Mouse (Mus musculus): ENCODE data around the gene Fam32a. TPM values are rescaled to one million over a fixed set of nuclear protein-coding genes. Genes with fewer than 3 reads are reported as not detected.

Gene Fam32a
- total RNA-seq (2022), result 10 to 100 TPM; 57.8 to 69.3 (median 65.2) TPM

DNA sequence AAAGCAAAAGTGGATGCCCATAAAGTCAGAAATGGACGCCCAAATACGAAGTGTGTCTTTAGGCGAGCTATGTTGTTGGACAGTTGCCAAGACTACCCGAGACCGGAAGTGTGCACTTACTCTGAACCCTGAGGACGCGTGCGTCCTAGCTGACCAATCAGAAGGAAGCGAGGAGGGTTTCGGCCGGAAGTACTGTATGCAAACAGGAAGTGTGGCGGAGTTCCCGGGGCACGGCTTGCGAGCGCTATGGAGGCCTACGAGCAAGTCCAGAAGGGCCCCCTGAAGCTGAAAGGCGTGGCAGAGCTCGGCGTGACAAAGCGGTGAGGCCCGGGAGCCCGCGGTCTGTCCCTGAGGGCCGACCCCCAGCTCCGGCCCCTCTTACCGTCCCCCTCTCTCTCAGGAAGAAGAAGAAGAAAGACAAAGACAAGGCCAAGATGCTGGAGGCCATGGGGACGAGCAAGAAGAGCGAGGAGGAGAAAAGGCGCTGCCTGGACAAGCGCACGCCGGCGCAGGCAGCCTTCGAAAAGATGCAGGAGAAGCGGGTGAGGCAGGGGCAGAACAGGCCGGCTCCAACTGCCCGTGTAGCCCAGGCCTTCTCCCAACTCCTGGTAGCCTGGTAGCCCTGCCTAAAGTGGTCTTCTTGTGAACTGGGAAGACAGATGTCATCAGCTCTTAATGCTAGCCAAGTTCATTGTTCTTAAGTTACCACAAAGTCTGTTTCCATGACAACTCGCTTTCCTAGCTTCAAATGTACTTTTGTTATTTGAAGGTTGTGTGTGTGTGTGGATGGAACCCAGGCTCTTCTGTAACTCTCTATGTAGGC lies at the start of gene Fam32a:
Gene Fam32a, plus strand, starts transcription at position 190 of the 823 bp plus-strand sequence.
- peak; percentile 87 for DNase-seq

DNA sequence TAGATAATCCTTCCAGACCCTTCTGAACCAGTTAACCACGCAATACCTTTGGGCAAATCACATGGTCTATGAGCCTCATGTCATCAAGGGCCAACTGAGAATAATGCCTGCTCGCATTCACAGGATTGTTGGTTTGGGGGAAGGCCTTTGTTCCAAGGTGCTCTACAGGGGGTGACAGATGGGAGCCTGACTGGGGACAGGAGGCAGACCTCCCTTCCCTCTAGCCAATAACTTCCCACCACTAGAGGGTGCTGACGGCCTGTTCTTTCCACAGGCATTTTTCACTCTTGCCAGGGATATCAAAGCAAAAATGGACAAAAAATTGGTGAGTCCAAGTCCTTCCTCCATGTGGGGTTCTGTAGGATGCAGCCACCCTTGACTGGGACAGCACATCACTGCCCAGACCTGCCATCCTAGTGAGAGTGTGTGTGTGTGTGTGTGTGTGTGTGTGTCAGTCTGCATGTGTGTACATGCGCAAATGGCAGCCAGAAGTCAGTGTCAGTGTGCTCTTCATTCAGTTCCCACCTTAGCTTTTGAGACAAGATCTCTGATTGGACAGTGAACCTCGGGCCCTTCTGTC lies 42.1 kb upstream of the Fam32a start:
- DNase-seq, result peak; percentile 51

DNA sequence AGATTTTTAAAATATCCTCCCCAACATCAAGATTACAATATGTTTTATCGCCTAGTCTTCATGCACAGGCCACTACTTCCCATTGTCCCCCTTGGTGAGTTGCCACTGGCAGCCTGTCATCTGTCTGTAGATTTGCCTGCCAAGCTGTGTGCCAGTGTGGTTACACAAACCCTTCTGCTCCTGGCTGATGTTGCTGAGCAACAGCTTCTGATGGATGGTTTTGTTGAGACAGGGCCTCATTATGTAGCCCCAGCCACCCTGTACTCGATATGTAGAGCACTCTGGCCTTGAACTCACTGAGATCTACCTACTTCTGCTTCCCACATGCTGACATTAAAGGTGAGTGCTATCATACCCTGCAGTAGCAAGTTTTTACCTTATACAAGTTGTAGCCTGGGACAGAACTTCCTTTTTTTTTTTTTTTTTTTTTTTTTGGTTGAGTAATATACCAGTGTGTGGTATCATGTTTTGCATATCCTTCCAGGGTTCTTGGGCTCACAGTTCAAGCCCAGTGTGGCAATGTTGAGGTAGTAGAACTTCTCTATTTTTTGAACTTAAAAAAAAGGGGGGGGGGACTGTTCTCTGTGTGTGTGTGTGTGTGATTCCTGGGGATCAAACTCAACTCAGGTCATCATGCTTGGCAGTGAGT lies 35.9 kb upstream of the Fam32a start:
- DNase-seq, result peak; percentile 25

DNA sequence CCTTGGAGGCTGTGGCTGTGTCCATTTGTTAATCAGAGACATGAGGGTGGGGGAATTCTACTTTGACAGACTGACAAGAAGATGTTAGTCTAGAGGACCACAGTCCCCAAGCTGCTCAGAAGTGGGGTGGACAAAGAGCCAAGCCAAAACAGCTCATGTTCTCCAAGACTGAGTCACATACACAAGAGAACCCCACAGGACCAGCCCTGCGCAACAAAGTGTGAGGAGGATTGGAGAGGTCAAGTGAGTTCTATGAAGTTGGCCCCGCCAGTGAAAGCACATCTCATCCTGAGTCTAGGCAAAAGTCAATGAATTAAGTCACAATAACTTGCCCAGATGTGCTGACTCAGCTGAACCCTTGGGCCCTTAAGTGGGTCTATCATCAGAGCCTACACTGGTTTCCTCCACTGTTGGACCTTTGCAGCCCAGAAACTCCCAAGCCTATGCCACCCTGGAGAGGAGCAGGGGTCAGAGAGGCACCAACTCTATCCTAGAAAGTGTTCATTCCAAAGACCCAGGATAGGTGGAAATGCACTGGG lies 31.7 kb upstream of the Fam32a start:
- no peak for DNase-seq

DNA sequence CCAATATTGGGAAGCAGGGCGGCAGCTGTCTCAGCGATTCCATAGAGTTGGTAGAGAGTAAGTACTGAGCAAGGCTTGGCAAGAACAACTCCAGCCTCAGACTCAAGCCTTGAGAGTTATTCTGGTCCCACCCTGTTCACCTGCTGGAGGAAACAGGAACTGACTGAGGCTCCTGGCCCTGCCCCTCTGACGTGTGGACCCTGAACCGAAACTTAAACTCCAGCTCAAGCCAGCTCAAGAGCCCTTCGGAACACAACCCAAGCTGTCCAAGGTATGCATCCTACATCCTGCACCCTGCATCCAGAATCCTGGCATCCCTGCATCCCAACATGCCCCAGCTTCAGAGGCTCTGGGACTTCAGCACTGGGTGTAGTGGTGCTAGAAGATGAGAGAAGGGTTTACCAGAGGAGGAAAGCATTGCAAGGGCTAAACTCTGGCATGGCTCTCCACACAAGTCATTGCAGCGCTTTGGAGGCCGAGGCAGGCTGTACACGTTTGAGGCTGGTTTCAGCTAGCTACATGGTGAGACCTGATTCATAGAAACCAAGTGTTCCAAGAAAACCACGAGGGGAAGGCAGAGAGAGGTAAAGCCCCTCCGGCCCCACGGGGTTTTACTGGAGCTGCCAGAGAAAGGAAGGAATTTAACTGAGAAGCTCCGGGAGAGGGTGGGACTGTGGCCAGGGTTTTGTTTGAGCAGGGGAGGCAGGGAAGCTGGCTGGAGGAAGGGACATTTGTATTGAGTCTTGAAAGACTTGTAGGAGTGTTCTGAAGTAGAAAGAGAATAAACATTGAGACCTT lies 29.9 kb upstream of the Fam32a start, which contains the start of gene Hsh2d:
Gene Hsh2d, plus strand, starts transcription at position 222 of the 798 bp plus-strand sequence.
- no peak for DNase-seq

DNA sequence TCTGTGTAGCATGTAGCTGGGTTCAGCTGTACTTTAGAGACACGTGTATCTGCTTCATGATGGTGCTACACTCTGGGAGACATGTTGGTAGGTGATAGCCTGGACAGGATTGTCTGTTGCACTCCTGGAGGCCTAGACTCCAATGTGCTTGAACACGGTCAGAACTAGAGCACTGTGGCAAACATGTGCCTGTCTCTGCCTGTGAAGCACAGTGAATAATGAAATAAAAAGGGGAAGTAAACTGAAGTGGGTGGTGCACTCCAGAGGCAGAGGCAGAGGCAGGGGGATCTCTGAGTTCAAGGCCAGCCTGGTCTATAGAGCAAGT lies 29.4 kb upstream of the Fam32a start:
- DNase-seq, result no peak

DNA sequence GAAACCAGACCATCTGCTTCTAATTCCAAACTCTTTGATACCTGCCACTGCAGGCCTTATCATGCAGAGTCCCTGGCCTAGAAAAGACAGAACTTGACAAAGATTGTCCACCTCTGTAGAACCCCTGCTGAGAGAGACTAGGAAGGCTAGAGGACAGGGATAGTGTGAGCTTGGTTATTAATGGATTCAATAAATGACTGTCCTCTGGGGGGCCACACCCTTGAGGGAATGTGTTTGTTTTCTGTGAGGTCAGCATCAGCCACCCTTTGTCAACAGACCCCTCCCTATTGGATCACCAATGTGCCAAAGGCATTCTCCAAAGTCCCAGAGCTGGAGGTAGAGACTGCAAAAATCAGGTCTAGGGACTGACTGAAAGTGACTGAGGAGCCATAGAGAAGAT lies 27.5 kb upstream of the Fam32a start:
- no peak for DNase-seq

DNA sequence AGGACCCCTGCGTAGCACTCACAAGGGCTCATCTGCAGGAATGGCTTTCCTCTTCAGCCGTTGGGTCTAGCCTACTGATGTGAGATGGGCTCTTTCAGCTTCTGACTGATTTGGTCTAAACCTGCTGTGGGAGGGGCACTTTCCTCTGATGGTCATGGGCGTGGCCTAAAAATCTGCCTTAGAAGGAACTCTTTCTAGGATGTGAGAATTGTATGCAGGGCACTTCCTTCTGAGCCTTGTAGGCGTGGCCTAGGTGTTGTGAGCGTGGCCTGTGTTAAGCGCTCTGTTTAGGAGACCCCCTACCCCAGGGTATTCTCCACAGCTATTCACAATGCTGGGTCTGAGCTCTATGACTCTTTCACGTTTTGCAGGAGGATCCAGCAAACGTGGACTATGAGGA lies 21.5 kb upstream of the Fam32a start:
- DNase-seq, result no peak

DNA sequence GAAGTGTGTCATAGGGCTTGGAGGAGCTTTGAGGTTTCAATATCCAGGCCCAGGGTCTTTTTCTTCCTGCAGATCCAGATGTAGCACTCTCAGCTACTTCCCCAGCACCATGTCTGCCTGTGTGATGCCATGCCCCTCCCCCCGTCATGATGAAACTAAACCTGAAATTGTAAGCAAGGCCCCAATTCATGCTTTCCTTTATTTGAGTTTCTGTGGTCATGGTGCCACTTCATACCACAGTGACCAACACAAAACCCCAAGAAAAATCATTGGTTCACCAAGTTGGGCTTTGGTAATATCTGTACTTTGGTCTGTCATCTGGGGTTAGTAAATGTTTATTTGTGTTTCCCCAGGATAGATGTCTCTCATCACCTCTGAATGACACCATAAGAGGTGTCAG lies 10.9 kb upstream of the Fam32a start:
- no peak for DNase-seq

DNA sequence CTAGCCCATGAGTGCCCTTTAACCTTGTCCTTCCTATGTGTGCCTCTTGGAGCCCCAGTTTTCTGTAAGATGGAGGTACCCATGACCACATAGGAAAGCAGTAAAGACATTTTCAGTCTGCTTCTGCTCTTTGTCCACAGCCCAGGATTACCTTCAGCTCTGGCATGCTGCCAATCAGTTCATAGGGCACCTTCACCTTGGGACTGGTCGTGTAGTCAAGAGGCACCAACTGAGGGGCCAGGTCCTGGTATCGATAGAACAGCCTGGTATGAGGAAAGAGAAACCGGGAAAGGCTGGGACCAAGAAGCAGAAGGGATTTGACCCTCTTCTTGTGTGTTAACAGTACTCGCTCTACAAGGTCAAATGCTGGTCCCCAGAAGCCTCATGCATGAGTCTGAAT lies 9.3 kb upstream of the Fam32a start:
- no peak for DNase-seq

DNA sequence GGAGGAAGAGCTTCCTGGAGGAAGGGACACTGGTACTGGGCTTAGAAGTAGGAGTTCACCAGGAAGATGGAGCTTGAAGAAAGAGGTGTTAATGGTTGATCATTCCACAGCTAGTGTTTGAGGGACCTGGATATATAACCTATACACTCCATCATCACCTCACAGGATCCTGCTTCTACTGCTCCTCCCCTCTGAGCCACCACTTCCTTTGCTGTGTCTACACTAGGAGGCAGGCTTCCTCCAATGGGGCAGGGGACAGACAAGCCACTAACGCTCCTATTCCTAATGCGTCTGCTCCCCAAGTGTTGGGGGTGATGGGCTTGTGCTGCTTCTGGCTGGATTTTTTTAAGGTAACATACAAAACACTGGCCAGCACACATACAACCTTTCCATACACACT lies 8.8 kb upstream of the Fam32a start:
- DNase-seq, result no peak

DNA sequence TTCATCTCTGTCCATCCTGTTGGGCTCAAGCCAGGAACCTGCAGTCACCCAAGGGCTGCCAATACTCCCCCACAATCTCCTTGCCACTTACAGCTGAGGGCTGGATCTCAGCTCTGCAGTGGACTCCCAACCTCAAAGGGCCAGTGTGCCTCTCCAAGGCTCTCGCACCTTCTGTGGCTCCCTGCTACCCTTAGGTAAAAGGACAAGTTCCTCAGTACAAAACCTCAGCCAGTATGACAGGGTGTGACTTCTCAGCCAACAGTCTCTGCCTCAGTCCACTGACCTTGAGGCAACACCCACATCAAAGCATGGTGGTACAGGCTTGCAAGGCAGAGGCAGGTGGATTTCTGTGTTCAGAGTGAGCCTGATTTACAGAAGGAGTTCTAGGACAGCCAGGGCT lies 7.7 kb upstream of the Fam32a start:
- DNase-seq, result no peak

DNA sequence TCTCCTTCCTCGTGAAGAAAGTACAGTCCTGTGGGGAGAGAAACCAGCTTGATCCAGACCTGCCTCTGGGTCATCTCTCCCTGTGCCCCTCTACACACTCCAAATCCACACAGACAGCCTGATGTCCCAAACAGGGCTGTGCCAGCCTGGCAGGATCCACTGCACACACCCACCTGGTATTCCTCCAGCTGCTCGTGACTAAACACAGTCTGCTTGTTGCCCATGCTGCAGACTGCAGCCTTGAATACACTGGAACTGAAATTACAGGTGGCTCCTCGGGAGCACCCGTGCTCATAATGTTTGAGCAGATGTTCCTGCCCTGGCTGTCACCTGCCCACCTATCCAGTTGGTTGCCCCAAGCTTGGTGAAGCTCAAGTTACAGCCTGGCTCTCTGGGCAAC lies 6.8 kb upstream of the Fam32a start, which contains the start of gene Cib3:
Gene Cib3, minus strand, starts transcription at position 87 of the 400 bp plus-strand sequence.
- no peak for DNase-seq

DNA sequence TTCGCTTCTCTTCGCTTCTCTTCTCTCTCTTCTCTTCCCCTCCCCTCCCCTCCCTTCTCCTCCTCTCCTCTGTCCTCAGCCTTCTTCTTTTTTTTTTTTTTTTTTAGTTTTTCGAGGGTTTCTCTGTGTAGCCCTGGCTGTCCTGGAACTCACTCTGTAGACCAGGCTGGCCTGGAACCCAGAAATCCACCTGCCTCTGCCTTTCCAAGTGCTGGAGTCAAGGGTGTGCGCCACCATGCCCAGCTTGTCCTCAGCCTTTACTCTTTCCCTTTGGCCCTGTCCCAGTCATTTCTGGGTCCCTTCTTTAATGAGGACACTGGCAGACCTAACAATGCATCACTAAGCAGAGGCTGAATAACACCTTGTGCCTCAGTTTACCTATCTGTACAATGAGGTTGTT lies 6.0 kb upstream of the Fam32a start, which contains the start of gene Gm11034:
Gene Gm11034, minus strand, starts transcription at position 101 of the 400 bp plus-strand sequence.
- DNase-seq, result no peak

DNA sequence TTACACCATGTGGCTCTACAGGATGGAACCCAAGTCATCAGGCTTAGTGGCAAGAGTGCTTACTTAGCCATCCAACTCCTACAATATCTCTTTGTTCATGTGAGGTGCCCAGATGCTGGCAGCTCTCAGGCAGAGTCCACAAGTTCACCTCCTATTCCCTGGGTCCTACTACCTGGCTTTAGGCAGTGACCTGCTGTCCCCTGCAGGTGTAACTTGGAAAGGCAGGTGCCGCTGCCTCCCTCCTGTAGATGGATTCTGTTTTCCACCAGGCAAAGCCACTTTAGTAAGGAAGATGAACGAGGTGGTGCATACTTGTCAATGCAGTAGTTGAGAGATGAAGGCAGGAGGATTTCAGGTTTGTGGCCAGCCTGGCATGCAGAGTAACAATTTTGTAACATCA lies 4.5 kb upstream of the Fam32a start:
- no peak for DNase-seq

DNA sequence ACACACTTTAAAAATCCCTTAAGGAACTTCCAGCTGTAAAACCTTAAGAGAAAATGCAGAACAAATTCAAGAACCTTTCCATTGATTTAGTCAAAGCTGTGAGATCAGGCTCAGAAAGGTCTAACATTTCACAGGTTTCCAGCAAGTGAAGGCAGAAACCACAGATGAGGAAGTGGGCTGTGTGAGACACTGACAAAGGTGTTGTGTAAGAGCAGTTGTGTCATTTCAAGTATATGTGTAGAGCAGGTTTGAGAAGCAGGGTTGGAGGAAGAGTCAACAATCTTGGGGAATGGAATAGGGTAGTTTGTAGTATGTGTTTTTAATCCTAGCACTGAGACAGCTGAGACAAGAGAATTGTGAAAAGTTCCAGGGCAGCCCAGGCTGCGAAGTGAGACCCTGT lies 3.7 kb upstream of the Fam32a start:
- no peak for DNase-seq

DNA sequence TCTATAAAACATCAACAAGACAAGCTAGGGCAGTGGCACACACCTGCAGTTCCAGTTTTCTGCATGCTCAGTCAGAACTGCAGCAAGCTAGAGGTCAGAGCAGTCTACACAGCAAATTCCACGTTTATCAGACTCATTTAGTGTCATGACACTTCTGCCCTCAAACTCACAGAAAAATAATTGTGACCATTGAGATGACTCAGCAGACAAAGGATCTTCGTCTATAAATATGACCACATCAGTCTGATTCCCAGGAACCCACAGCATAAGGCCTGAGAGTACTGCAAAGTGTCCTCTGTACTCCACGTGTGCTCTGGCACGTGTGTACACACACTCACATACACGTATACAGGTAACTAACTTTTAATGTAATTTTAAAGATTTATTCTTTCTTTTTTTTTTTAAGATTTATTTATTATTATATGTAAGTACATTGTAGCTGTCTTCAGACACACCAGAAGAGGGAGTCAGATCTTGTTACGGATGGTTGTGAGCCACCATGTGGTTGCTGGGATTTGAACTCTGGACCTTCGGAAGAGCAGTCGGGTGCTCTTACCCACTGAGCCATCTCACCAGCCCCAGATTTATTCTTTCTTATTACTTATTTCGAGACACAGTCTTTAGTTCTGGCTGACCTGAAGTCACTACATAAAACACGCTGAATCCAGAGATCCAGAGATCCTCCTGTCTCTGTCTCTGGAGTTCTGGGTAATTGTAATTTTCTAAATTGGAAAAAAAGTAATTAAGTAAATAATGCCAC lies 569 bp upstream of the Fam32a start:
- DNase-seq, result no peak

DNA sequence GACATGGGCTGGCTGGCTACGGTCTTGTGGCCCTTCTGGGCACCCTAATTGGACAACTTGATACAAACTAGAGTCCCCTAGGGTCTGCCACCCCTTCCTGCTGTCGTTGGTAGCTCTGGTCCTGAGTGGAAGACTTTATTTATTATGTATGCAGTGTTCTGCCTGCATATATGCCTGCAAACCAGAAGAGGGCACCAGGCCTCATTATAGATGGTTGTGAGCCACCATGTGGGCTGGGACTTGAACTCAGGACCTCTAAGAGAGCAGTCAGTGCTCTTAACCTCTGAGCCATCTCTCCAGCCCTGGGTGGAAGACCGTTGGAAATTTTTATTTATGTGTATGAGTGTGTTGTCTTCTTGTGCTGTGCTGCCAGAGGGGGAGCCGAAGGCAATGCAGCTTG lies 1.2 kb downstream of the Fam32a start:
- no peak for DNase-seq

DNA sequence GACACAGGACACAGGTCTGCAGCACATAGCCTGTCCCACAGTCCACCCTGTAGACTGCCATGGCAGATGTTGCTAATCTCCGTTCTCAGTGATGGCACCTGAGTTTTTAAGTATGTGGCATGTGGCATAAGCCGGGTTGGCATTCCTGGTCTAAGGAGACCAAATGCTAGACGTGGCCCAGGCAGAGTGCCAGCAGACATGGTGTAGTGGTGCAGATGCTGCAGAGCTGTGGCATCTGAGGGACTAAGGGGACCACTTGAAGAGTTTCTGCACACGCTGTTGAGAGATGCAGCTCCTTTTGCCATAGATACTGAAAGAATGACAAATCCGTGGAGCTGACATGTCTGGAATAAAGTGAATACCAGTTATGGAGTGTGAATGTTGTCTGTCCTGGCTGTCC lies 3.1 kb downstream of the Fam32a start:
- no peak for DNase-seq

DNA sequence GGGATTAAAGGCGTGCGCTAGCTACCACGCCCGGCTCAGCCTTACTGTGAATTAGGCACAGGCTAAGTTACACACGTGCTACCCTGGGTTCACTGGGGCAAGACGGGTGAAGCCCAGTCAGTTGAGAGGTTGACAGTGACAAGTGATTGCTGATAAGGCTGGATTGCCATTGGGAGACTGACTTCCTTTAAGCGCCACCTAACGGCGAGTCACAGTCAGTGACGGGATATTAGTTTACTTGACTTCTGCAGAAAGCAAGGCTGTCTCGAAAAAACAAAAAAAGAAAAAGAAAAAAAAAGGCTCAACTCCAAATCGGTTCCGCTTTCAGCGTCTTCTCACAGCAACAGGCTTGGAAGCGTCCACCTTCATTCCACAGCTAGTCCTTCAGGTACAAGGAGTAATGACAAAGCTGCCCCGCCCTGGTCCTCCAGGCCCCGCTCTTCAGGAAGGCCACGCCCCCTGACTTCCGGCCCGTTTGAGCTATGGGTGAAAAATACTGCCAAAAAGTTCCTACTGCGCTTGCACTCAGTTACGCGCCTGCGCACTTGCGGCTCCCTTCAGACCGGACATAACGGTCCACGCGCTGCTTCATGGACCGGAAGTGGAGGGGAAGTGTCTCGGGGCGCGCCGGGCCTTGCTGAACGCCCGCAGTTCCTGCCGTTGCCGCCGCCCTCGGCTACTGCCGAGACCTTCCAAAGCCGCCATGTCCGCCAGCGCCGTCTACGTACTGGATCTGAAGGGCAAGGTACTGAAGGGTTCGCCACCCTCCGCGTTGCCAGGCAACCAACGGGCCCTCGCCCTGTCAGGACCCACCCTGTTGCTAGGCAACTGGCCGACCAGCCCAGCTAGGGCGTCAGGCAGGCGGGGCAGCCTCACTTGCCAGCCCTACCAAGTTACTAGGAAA lies 20.2 kb downstream of the Fam32a start, which contains the start of gene Ap1m1:
Gene Ap1m1, plus strand, starts transcription at position 520 of the 904 bp plus-strand sequence.
- peak; percentile 98 for DNase-seq

DNA sequence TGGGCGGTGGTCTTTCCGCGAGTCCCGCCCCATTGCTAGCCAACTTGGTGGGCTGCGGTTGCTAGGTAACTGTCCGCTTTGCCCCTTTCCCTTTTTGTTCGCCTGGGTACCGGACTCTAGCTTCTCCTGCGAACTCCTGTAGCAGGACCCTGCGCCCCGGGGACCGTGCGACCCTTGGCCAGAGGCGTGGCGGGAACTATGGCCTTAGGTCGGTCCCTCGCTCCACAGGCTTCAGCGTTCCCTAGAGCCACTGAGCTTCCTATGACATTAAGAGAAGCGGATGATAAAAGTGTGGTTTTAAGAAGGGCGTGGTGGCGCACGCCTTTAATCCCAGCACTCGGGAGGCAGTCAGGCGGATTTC lies 20.9 kb downstream of the Fam32a start:
- no peak for DNase-seq

All from adrenal gland, adult 8-10 months (tissue).